Mouse (Mus musculus) frontal cortex, postnatal 10 days (tissue): ENCODE results near the gene Gpr135.
"Not testable (repeated sequence)": the region's sequence is repeated elsewhere in the genome, so short reads cannot be mapped to it uniquely, and the experiment has no call there.

Experiments
- DNase-seq, 2 experiments: peaks; one replicate each; pipeline ENCODE4 v3.0.0; 2022; ENCODE audit warnings: low spot score in 2 of 2, mixed read lengths in 1 of 2

The Gpr135 gene

GRCm38 (mm10) chr12:72052571-72052970, 18.4 kb downstream of the Gpr135 start:
- no peak for DNase-seq

GRCm38 (mm10) chr12:72050821-72051220, 20.1 kb downstream of the Gpr135 start:
- no peak for DNase-seq

GRCm38 (mm10) chr12:72050156-72050555, 20.8 kb downstream of the Gpr135 start:
- DNase-seq, result not testable (repeated sequence)

- DNase-seq, result no peak
Measured at GRCm38 (mm10) chr12:72047513-72047912, 23.4 kb downstream of the Gpr135 start.

- DNase-seq, result no peak
Measured at GRCm38 (mm10) chr12:72041238-72041637, 29.7 kb downstream of the Gpr135 start.

GRCm38 (mm10) chr12:72039501-72039900, 31.4 kb downstream of the Gpr135 start:
- DNase-seq, result no peak

GRCm38 (mm10) chr12:72038866-72039265, 32.1 kb downstream of the Gpr135 start:
- DNase-seq, result no peak

GRCm38 (mm10) chr12:72037049-72037448, 33.9 kb downstream of the Gpr135 start:
- no peak for DNase-seq

GRCm38 (mm10) chr12:72036097-72036661, 34.7 kb downstream of the Gpr135 start:
- no peak for DNase-seq

GRCm38 (mm10) chr12:72031794-72032193, 39.1 kb downstream of the Gpr135 start:
- DNase-seq, result no peak

- no peak for DNase-seq
Measured at GRCm38 (mm10) chr12:72031171-72031570, 39.8 kb downstream of the Gpr135 start.

GRCm38 (mm10) chr12:72025275-72025795, 45.6 kb downstream of the Gpr135 start:
- no peak for DNase-seq

- DNase-seq, result no peak
Measured at GRCm38 (mm10) chr12:72023572-72023971, 47.4 kb downstream of the Gpr135 start.

- no peak for DNase-seq
Measured at GRCm38 (mm10) chr12:72022790-72023189, 48.1 kb downstream of the Gpr135 start.

GRCm38 (mm10) chr12:72021543-72021942, 49.4 kb downstream of the Gpr135 start:
- no peak for DNase-seq

- no peak for DNase-seq
Measured at GRCm38 (mm10) chr12:72020285-72020684, 50.6 kb downstream of the Gpr135 start.
